Mouse (Mus musculus) 416B (cell line): ENCODE results near the gene Ppfibp1.

Experiments
- DNase-seq: peaks from one replicate; pipeline ENCODE4 v3.0.0; 2011; ENCODE audit warnings: low read depth

Gene Ppfibp1

DNA sequence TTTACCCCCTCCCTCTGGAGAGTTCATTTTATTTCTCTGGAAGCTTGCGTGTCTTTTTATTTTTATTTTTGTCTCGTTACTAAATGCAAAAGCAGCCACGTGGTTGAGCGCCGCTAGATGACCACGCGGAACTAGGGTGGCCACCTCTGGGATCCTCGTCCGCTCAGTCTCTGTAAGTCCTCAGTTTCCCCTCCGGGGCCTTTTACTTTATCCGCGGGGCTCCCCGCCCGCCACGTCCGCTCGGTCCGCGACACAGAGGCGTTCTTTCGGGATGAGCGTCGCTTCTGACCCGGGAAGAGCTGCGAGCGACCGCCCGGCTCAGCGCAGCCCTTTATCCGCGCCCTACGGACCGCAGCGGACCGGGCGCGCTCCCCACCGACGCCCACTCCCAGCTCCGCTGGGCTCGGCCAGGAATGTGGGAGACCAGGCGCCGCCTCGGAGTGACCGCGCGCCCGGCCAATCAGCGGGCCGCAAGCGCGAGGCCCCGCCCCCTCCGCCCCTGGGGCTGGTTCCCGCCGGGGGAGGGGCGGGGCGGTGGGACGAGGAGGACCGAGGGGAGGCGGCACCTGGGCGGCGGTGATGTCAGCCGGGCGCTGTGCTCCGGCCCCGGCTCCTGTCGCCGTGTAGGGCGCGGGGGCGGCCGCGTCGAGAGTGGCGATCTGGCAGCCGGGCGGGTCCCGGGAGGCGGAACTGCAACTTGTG is at the start of gene Ppfibp1:
Ppfibp1 (plus strand) TSS at position 530 of the 702 bp plus-strand sequence.
- peak; percentile 91 for DNase-seq

DNA sequence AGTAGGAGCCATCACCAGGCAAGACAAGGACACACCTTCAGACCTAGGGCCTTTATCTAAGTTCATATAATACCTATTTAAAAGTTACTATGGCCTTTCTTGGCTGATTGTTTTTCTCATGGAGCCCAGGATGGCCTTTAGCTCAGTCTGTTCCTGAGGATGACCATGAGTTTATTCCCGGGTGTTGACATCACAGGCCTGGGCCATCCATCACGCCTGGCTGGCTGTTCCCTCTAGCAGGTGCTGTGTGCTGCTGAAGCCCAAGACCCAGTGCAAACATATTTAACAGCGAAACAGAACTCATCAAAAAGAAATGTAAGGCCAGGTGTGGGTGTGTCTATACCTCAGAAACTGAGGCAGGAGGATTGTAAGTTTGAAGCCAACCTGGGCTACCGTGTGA is 49.4 kb upstream of the Ppfibp1 start:
- no peak for DNase-seq

DNA sequence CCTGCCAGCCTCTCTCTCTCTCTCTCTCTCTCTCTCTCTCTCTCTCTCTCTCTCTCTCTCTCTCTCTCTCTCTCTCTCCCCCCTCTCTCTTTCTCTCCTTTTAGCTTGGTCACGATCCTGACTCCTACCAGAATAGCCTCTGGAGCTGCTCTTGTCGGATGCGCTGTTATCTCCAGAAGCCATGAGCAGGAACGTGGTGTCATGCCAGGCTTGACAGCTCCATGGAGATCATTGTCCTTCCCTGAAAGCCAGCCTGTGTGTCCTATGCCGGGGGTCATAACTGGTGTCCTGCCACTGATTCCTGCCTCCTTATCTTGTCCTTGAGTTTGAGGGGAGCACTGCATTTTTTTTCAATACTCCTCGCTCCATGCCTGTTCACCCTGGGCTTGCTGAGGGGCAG is 43.4 kb upstream of the Ppfibp1 start:
- no peak for DNase-seq

DNA sequence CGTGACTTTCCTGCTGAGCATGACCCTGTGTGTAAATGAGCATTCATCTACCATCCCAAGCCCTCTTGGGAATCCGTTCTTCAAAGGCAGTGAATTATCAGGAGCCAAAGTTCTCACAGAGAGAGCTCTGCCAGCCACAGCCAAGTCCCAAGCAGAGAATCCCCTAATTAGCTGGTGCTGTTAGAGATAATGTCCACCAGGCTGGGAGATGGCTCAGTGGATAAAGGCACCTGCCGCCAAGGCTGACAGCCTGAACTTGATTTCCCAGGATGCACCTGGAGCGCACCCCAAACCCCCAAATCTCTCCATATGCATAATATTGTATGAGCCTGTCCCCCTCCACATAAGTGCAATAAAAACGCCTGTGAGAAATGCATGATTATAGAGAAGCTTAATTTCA is 42.9 kb upstream of the Ppfibp1 start:
- no peak for DNase-seq

DNA sequence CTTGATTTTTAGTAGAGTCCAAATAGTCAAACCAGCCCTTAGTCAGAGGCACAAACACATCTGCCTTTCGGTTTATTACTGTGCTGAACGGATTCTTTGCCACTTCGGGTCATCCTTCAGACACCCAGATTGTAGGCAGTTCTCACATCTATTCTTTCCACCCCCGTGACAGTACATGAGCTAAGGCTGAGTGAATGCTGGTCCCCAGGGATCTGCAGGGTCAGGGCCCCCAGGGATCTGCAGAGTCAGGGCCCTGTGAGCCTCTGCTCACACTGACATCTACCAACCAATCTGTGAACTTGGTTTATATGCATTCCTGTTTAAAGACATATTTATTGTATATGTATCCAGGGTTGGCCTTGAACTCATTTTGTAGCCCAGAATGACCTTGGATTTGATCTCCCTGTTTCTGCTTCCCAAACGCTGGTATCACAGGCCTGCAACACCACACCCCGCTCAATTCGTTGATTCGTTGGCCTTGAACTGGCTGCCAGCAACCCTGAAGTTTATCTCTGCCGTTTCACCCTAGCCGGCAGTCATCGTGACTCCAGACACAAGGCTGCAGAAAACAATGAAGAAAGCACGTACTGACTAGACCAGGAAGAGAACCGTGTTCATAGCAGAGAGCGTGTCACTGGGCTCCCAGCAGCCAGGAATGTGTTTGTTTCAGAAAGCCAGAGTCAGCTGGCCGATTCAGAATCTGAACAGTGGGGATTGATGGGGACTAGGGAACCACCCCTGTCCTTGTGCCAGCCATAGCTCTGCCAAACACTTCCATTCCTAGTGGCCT is 42.1 kb upstream of the Ppfibp1 start:
- DNase-seq: no peak

DNA sequence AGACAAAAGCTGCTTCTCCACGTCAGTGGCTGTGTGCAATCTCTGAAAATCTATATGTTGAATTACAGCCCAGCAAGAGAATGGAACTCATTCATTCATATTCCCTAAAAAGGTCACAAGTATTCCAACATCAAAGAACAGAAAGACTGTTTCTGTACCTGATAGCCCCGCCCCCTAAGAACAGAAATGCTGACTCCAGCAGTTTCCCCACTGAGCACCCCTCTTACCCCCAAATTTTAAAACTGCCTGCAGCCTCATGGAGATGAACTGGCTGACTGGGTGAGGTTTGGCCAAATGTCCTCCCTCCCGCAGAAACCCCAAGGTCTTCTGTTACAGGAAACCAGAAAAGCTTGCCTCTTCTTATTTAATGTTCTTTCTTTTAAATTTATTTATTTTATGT is 40.9 kb upstream of the Ppfibp1 start:
- no peak for DNase-seq

DNA sequence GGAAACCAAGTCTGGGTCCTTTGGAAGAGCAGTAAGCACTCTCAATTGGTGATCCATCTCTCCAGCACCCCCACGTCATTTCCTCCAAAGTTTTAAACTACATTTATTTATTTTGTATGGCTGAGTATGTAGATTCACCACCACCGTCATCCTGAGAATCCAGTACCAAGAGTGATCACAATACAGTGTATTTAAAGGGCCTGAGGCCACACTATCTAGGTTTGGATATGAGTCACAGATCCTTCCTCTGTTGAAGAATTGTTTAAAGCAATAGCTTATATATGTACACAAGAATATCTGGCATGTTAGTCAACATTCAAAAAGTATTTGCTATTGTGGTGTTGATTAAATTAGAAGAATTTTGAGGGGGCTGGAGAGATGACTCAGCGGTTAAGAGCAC is 40.0 kb upstream of the Ppfibp1 start:
- peak; percentile 45 for DNase-seq

DNA sequence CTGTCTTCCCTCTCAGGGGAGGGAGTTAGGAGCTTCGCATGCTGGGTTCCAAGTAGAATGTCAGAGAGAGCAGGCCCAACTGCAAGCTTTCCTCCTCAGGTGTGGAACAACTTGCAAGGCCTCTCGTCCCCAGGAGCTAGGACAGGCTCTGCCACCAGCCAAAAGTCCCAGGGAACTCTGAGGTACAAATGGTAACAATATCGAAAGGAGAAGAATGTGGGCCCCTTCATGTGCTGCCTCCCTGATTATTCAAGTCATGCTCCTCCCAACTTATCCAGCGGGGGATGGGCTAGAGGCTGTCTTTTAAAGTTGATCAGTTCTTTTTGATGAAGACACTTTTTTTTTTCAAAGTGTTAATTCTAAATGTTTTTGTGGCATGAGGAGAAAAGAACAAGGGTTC is 38.2 kb upstream of the Ppfibp1 start, which contains the start of gene Smco2:
Smco2 (plus strand) TSS at position 55 of the 400 bp plus-strand sequence.
- DNase-seq: no peak

DNA sequence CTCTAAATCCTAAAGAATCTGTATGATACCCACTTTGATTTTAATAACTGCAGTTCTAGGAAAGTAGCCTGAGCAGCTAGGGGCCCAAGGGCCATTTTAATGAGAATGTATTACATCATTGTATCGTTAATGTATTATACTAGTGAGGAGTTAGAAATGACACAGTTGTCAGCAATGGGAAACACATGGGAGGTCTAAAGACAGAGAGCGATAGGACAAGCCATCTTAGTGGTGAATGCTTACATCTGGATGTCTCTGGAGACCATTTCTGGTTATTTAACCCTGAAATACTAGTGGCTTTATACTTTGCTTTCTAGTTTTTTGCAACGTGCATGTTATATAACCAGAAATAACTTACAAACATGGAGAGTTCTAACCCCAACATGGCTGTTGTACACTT is 36.4 kb upstream of the Ppfibp1 start:
- no peak for DNase-seq

DNA sequence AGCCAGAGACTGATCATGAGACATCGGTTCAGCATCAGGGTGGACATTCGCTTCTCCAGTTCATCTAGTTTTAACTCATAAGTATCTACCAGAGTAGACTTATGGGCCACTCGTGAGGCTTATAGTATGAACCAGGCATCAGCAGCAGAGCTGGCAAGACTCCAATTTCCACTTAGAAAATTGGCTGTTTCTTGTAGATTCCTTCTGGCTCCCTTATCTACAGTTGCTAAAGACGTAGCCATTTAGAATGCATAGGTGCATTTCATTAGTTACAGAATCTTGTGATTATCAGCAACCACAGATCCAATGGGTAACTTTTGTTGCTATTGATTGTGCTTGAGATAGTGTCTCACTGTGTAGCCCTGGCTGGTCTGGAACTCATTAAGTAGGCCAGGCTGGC is 35.5 kb upstream of the Ppfibp1 start:
- no peak for DNase-seq

DNA sequence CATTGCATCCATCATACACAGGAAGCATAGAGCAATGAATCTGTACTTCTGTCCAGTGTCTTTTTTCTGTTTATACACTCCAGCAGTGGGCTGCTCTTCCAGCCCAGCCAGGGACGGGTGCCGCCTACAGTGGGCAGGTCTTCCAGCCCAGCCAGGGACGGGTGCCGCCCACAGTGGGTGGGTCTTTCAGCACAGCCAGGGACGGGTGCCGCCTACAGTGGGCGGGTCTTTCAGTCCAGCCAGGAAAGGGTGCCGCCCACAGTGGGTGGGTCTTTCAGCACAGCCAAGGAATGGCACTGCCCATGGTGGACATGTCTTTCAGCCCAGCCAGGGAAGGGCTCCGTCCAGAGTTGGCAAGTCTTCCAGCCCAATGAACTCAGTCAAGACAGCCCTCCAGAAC is 33.1 kb upstream of the Ppfibp1 start:
- DNase-seq: no peak

DNA sequence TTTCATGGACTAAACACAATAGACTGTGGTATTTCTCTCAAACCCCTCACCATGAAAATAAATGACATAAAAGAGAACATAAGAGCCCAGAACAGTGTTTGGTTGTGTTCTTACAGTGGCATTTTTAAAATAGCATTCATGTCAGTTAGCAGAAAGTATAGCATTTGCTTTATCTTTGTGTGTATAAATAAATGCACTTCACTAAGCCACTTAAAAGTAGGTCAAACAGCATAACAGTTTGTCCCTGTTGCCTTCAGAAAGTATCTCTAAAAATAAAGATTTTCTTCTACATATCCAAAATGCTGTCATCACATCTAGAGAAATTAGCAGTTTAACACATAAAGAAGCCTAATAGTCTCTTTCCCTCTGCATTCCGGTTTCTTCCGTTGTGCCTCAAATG is 30.9 kb upstream of the Ppfibp1 start:
- no peak for DNase-seq

DNA sequence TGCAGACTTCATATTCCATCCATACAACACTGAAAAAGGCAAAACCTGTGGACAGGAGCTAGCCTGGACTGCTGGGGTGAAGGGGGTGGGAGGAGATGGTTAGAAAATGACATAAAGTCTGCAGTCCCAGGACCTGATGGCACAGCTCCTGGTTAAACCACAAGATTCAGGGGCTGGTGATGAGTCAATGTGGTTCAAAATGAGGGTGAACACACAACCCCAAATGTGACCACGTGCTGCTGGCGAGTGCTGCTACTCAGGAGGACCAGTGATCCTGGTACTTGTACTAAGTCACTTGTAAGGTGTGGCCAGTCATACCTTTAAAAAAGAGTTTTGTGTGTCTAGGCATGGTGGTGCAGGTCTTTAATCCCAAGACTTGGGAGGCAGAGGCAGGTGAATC is 25.1 kb upstream of the Ppfibp1 start:
- DNase-seq: peak; percentile 77

DNA sequence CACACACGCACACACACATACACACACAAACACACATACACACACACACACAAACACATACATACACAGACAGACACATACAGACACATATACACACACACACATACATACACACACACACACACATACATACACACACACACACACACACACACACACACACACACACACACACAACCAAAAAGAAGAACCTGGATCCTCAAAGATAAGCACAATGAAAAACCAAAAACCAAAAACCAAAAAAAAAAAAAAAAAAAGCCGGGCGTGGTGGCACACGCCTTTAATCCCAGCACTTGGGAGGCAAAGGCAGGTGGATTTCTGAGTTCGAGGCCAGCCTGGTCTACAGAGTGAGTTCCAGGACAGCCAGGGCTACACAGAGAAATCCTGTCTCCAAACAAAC is 23.9 kb upstream of the Ppfibp1 start:
- peak; percentile 30 for DNase-seq

DNA sequence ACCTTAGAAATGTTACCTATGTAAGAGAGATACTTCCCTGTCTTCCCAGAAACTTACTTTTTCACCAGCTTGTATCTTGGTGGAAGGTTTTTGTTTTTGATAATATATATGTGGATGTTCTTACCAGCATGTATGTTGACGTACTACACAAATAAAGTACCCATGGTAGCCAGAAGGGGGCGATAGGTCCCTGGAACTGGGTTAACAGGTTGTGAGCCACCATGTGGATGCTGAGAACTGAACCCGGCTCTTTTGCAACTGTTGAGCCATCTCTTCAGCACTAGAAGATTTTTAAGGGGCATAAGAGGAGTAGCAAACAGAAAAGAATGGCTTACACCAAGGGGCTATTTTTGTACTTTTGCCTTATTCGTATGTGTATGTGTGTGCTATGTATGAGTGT is 22.6 kb upstream of the Ppfibp1 start:
- DNase-seq: peak; percentile 63

DNA sequence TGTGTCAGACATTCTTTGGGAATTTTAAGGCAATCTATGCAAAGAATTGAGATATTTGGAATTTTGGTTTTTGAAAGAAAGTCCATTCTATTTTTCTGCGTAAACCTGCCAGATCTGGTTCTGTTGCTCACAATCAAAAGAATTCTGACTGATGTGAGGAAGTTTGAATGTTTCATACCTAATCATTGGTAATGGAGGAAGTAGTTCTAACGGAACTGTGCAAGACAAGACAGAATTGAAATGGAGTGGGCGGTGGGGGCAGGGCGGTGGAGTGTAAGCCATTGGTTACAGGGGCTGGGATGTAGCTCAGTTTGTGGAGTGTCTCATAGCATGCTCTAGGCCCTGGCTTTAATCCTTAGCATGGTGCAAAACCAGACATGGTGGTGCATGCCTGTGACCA is 16.3 kb upstream of the Ppfibp1 start:
- no peak for DNase-seq

DNA sequence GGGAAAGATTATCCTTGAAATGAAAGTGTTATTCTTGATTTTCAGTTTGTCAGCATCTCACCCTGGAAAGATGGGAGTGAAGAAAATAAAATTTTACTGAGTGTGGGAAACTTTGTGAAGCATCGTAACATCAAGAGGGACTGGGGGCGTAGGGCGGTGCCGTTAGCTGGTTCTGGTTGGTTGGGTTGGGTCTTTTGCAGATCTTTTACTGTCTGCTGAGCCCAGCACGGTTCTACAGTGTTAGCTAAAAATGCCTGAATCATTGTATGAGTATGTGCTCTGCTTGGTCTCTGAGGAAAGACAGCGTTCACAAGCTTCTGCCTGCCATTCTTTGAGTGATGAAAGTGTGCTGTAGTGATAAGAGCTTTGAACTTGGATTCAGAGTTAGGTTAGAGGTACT is 13.9 kb upstream of the Ppfibp1 start:
- DNase-seq: no peak

DNA sequence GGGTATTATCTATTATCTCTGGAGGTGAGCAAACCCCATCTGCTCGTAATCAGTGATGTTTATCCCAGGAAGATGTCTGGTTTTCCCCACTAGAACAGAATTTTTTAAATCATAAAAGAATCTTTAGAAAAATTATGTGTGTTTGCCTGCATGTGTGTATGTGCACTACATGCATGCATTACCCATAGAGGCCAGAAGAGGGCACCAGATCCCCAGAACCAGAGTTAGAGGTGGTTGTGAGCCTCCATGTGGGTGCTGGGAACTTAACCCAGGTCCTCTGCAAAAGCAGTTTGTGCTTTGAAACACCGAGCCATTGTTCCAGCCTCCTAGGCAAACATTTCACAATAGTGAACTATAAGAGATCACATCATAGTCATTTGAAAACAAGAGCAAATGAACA is 11.5 kb upstream of the Ppfibp1 start:
- no peak for DNase-seq

DNA sequence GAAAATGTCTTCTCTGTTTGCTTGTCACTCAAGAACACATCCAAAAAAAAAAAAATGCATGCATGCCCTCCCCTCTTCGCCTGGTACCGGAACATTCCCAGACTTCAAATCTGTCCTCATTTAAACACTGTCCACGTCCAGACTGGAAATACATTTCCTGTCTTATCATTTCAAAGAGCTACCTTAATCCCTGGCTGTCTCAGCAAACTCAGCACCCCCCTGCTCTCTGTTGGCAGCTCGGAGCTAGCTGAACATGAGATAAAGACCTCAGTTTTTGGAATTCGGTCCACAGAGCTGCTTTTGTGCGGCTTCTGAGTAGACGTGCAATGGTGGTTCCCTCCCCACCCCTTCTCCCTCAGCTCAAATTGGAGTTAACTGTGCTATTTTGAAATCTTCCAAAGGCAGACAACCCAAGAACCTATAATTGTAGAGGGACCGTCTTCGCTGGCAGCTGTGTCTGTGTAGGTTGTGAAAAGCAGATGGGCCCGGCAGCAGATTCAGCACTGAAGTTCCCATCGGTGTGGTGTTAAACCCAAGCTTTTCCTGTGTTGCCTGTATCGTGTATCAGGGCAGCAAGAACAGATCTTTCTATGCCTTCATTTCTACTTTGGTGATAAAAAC is 10.8 kb upstream of the Ppfibp1 start:
- no peak for DNase-seq

DNA sequence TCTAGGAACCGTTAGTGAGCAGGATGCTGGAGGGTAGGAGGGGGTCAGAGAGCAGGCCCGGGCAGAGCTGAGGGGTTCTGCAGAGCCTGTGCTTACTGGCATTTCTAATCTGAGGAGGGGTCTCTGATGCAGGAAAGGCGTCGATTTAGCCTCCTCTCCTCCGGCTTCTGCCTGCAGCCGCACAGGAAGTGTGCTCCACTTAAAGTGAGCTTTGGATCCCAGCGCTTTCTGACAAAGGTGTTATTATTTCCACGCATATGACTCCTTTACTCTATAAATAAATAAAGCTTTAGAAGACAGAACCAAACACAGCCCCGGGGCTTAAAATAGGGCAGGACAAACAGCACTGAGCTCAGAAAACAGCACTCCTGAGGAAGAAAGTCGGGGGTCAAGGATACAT is 9.4 kb upstream of the Ppfibp1 start:
- DNase-seq: no peak

DNA sequence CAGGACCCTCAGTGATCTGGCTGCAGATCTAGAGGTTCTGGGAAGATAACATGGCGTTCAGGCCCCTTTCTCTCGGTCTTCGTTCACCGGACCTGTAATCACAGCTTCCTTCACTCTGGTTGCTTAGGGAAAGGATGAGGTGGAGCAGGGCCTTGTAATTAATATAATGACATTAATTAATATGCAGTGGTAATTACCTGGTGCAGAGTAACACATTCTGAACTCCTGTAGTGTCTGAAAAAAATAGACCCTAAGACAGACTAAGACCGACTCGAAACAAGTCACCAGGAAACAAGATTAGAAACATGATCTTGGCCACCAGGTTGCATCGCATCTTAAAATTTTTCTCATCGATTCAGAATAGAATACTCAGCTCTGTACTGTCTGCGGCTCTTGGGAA is 8.4 kb upstream of the Ppfibp1 start:
- no peak for DNase-seq

DNA sequence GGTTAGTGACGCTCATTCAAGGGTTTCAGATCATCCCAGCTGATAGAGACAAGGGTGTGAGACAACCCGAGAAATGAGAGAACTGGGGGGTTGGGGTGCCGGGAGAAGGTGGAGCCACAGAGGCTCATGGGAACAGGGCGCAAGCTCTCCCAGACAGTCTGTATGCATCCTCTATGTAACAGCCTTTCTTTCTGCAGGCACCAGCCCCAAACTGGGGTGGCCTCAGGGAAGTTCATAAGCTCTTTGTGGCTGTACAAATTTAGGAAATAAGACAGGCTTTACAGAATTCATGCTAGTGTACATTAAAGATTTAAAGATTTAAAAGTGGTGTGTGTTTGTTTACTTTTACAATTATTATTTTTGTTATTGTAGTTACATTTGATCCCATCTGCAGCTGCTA is 8.0 kb upstream of the Ppfibp1 start:
- DNase-seq: no peak
